Mouse (Mus musculus): ENCODE results near the gene Dnaaf3.
"Not testable (repeated sequence)": the region's sequence is repeated elsewhere in the genome, so short reads cannot be mapped to it uniquely, and the experiment has no call there.

The Dnaaf3 gene

DNA sequence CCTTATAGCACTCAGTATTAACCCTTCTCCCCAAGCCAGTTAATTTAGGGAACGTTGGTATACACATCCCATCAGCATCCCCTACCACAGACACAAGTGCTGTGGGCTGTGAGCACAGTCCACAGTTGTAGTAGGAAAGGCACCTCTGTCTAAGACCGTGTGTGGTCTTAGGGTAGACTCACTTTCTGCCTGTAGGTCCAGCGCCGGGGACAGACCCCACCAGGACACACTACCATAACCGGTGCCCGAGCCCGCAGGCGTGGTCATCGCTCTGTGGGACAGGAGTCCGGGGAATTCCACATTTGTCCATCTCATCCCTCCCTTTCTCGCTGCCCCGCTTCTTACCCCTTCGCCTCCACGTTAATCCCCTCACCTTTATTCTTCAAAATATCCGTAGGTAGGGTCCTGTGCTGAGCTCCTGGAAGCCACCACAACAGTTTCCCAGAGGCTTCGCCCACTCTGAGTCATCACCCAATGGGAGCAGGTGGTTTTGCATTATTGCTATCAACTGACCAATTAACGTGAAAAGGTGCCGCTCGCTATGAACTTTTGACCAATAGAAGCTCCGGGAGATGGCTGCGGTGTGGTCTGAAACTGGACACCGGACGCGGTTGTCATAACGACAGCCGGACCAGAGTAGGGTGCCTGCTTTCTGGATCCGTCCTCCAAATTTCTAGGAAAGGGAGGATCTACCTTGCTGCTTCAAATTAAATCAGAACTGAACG is at the start of gene Dnaaf3:
Dnaaf3 (minus strand) TSS at position 449 of the 725 bp plus-strand sequence.
- DNase-seq (ENCODE audit: low spot score) = peak; percentile 54

DNA sequence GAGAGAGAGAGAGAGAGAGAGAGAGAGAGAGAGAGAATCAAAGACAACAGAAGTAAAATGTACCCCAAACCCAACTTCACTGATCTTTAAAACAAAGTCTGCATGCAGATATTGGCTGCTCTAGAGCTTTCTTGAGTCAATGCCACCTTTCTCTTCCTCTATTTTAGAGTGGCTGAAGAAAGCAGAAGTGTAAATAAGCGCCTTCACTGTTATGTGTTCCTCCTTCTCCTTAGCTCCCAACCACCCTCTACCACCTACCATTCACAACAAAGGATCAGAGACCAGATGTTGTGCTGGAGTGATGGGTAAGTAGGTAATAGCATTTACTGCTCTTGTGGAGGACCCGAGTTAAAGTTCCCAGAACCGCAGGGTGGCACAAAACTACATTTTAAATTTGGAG is 49.2 kb upstream of the Dnaaf3 start:
- DNase-seq (ENCODE audit: low spot score) = not testable (repeated sequence)

DNA sequence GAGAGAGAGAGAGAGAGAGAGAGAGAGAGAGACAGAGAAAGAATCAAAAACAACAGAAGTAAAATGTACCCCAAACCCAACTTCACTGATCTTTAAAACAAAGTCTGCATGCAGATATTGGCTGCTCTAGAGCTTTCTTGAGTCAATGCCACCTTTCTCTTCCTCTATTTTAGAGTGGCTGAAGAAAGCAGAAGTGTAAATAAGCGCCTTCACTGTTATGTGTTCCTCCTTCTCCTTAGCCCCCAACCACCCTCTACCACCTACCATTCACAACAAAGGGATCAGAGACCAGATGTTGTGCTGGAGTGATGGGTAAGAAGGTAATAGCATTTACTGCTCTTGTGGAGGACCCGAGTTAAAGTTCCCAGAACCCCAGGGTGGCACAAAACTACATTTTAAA is 40.1 kb upstream of the Dnaaf3 start:
- not testable (repeated sequence) for DNase-seq (ENCODE audit: low spot score)

DNA sequence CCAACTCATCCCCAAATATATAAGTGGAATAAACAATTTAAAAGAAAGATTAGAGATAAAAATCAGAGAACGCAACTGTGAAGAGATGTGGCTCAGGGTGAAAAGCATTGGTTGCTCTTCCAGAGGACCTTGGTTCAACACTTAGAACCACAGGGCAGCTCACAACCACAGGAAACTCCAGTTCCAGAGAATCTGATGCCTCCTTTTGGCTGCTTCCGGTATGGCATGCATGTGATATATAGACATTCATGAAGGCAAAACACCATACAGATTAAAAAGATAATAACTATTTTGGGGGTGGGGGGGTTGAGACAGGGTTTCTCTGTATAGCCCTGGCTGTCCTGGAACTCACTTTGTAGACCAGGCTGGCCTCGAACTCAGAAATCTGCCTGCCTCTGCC is 30.4 kb upstream of the Dnaaf3 start:
- DNase-seq (ENCODE audit: low spot score) = no peak

DNA sequence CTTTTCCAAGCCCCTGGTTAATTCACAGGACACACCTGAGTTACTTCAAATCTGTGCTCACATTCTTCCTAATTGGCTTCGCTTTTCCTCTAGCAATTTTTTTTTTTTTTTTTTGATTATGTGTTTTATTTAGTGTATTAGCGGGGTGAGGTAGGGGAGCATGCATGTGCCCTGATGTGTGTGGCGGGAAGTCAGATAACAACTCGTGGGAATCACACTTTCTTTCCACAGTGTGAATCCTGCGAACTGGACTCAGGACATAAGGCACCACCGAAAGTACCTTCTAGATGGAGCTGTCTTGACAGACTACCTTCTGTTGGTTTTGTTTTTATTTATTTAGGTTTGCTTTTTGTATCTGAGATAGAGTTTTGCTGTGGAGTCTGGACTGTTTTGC is 24.9 kb upstream of the Dnaaf3 start:
- DNase-seq (ENCODE audit: low spot score) = no peak

GRCm38 (mm10) chr7:4556256-4557166 is 24.3 kb upstream of the Dnaaf3 start:
- DNase-seq (ENCODE audit: low spot score) = peak; percentile 67

- no peak for DNase-seq (ENCODE audit: low spot score)
Measured at GRCm38 (mm10) chr7:4547221-4547641, 15.0 kb upstream of the Dnaaf3 start, which contains the start of gene Syt5. Gene Syt5, minus strand, starts transcription at chr7:4547541.

DNA sequence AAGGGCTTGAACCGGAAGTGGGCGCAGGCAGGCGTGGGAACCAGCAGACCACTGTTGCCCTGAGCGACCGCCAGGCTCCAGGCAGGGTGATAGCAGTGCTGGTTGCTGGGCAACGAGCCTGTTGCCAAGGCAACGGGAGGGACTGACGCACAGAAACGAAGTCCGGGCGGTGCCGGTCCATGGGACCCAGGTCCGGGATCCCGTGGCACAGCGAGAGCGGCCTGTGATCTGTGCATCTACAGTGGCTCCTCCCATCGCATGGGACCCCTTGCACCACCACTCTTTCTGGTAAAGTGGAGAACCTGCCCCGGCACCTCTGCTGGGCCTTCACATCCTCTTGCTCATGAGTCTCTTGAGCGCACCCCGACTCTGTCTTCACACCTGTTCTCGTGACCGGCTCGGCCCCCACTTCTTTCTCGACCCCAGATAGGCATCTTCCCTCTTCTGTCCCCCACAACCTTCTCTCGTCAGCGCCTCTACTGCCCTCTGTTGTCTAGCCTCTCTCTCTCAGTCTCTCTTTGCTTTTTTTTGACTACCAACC is 14.4 kb upstream of the Dnaaf3 start:
- DNase-seq (ENCODE audit: low spot score) = no peak

DNA sequence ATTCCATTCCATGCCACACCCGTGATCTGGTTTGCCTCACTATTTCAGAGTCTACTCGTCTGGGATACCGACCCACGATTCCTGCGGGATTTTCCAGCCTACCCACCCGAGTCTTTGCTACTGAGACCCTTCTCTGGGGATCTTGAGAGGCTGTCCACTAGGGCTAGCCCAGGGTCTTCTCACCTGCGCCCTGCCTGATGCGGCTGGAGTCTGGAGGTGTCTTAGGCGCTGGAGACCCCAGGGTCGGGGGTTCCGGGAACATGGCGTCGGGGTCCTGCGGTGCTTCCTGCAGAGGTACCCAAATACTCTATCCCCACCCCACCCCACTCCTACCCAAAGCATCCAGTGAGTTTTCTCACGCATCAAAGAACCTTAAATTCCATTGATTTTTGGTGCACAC is 13.8 kb upstream of the Dnaaf3 start:
- DNase-seq (ENCODE audit: low spot score) = no peak

DNA sequence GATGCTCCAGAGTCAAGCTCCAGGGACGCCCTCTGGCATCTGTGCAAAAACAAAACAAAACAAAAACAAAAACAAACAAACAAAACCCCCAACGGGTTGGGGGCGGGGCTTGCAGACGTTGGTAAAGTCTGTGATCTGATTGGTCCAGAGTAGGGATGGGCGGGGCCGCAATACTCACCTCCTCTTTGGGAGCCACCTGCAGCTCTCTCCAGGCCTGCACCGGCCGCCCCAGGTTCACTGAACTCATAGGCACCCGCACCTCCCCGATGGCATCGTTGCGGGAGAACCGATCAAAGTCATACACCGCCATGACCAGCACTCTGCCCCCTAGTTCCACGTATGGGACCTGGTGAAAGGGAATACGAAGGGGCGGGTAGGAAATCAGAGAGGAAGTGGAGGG is 9.8 kb upstream of the Dnaaf3 start:
- no peak for DNase-seq (ENCODE audit: low spot score)

GRCm38 (mm10) chr7:4541344-4541743 is 9.1 kb upstream of the Dnaaf3 start:
- no peak for DNase-seq (ENCODE audit: low spot score)

- no peak for DNase-seq (ENCODE audit: low spot score)
Measured at GRCm38 (mm10) chr7:4539019-4539418, 6.8 kb upstream of the Dnaaf3 start.

DNA sequence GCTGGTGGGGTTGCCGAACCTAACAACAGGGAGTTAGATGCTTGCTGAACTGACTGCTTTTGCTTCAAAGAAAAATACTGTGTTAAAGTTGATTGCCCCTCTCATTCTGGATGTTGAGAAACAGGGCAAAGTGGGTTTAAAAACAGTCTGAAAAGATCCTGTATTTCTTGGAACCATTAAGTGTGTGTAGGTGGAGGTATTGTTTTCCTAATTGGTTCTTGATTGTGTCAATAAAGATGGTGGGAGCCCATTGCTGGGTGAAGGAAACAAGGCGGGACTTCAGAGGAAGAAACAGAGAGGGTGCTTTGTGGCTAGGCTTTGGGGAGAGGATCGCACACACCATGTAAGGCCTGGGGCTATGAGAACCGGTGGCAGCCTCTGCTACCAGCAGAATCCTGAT is 4.9 kb upstream of the Dnaaf3 start:
- DNase-seq (ENCODE audit: low spot score) = no peak

GRCm38 (mm10) chr7:4536369-4536768 is 4.1 kb upstream of the Dnaaf3 start:
- no peak for DNase-seq (ENCODE audit: low spot score)

DNA sequence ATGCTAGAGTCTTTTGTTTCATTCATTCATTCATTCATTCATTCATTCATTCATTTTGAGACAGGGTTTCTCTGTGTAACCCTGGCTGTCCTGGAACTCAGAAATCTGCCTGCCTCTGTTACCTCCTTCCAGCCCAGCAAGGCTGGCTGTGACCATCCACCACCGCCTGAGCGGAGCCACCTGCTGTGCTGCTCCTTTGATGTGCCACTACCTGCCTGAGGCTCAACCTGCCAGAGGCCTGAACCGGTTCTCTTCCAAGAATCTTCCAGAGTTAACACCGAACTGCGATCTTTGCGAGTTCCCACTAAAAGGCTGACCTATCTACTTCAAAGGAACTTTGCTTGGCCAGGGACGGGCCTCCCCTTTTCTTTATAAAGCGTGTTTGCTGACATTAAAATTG is 2.1 kb downstream of the Dnaaf3 start:
- not testable (repeated sequence) for DNase-seq (ENCODE audit: low spot score)

DNA sequence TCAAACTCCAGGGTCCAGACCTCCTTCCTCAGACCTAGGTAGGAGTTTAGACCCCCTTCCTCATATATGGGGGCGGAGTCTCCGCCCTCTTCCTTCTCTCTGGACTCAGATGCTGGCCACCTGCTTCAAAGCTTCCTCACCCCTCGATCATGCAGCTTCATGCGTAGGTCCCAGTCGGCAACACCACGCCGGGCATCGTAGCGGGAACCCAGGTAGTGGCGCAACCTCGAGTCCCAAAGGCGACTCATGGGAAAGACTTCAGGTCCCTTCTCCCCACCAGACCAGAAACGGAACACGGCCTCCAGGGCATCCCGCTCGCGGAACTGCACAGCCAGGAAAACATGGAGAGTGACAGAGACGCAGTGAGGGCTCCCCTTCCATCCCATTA is 5.0 kb downstream of the Dnaaf3 start:
- no peak for DNase-seq (ENCODE audit: low spot score)

DNA sequence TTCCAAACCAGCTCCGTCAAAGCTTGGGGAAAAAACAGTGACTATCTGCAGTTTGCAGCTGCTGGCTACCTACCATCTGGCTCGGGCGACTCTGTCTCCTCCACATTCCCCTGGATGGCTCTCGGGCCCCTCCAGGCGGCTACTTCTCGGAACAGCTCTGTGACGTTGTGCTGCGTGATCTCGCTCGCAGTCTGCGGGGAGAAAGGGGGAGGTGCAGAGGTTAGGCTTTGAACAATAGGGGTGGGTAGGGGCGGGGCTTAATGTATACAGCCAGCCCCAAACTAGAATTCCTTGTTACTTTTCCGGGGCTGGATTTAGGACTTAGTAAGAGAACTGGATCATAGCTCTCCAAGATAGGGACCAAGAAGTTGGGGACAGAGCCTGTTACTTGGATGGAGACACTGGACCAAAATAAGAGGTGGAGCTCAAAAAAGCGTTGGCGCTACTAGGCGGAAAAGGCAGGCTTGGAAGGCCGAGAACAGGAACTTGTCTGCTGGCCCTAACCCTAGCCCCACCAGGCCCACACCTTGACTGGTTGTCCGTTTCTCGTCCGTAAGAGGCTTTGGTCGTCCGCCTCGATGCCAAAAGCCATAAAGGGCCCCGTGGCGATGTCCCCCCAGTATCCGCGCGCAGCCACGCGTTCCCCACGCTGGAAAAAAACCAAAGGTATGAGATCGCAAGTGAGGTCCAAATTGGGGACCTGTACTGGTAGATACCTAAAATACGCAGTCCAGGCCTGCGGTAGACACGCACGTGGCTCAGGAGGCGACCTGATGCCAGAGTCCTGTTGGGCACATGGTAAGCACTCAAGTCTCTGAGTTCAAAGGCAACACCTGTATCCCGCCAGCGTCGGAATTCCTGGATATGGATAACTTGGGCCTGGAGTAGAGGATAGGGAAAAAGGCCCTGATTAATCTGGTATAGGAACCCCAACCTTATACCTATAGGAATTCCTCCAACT is 5.6 kb downstream of the Dnaaf3 start:
- peak; percentile 58 for DNase-seq (ENCODE audit: low spot score)

- DNase-seq (ENCODE audit: low spot score) = not testable (repeated sequence)
Measured at GRCm38 (mm10) chr7:4524212-4524922, 7.9 kb downstream of the Dnaaf3 start, which contains the start of gene Tnni3. Gene Tnni3, minus strand, starts transcription at chr7:4524229.

GRCm38 (mm10) chr7:4523205-4524130 is 8.8 kb downstream of the Dnaaf3 start:
- DNase-seq (ENCODE audit: low spot score) = no peak

DNA sequence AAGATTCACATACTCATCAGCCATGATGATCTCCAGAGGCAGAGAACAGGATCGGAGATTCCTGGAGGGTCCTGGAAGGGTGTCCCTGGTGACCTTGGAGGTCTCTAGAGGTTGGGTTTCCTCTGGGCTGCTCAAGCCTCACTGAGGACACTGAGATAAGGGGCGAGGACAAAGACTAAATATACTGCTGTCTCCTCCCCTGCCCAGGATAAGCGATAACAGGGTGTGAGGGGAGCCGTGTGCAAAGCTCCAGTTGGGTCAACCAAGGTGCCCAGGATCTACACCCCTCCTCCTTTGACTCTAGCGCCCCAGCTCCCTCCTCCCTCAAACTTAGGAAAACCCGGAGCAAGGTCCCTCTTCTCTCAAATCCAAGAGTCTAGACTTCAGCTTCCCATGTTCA is 10.0 kb downstream of the Dnaaf3 start:
- no peak for DNase-seq (ENCODE audit: low spot score)
